Mouse (Mus musculus) C2C12 (cell line): ENCODE measurements around the gene Cic.

Experiments
- CEBPB ChIP-seq: IDR thresholded peaks from one replicate; pipeline ENCODE4 v1.6.1; 2011; ENCODE audit warnings: low read depth, mild to moderate bottlenecking, control low read depth, moderate library complexity
- CTCF ChIP-seq: IDR thresholded peaks from one replicate; pipeline ENCODE4 v1.5.1; 2011; ENCODE audit not compliant: control insufficient read depth, insufficient read depth, insufficient read length
- FOSL1 ChIP-seq: IDR thresholded peaks from one replicate; pipeline ENCODE4 v1.8.0; 2011; ENCODE audit warnings: mild to moderate bottlenecking, low read length; ENCODE audit not compliant: poor library complexity, insufficient read depth, severe bottlenecking
- MAX ChIP-seq: IDR thresholded peaks from one replicate; pipeline ENCODE4 v1.6.1; 2011; ENCODE audit warnings: mild to moderate bottlenecking, control low read depth
- MYOD1 ChIP-seq: IDR thresholded peaks from one replicate; pipeline ENCODE4 v1.6.1; 2011; ENCODE audit warnings: low read depth; ENCODE audit not compliant: control insufficient read depth, insufficient read length
- MYOG ChIP-seq: IDR thresholded peaks from one replicate; pipeline ENCODE4 v1.6.1; 2011; ENCODE audit not compliant: control insufficient read depth, insufficient read length; ENCODE audit errors: extremely low read depth
- USF1 ChIP-seq: IDR thresholded peaks from one replicate; pipeline ENCODE4 v1.6.1; 2011; ENCODE audit warnings: low read depth, mild to moderate bottlenecking, control low read depth, moderate library complexity

GRCm38 (mm10) chr7:25272445-25273258 lies 5.1 kb downstream of the Cic start:
- no peak for TF ChIP-seq CTCF
- no peak for TF ChIP-seq USF1
- no peak for TF ChIP-seq MYOG
- no peak for TF ChIP-seq MAX
- no peak for TF ChIP-seq CEBPB
- TF ChIP-seq FOSL1, result no peak
- TF ChIP-seq MYOD1, result no peak
